Mouse (Mus musculus) thymus, adult 2 months (tissue): Measurements from ENCODE around the gene Serbp1.

Experiments
- CTCF ChIP-seq: fragments of 200-500 bp; IDR thresholded peaks from 2 replicates; pipeline ENCODE4 v1.5.1; 2012; ENCODE audit warnings: mild to moderate bottlenecking, control low read depth, low read length, moderate library complexity, borderline replicate concordance; ENCODE audit not compliant: control insufficient read depth, poor library complexity, insufficient read depth; ENCODE audit errors: extremely low read depth
- POLR2A ChIP-seq: fragments of 200-500 bp; IDR thresholded peaks from 2 replicates; pipeline ENCODE4 v1.6.1; 2012; ENCODE audit warnings: mild to moderate bottlenecking, low read length, control low read depth, moderate library complexity; ENCODE audit not compliant: control insufficient read depth, poor library complexity, insufficient read depth; ENCODE audit errors: extremely low read depth

- TF ChIP-seq POLR2A (no peak), CTCF (no peak)
These were observed 31.5 kb downstream of the Serbp1 start for GRCm38 (mm10) chr6:67269459-67269858.
